Mouse (Mus musculus) liver, postnatal 0 days (tissue): Measurements from ENCODE around the gene Fam129c.

ENCODE experiments used
- CTCF ChIP-seq: sonication (generic); IDR thresholded peaks from 2 replicates; pipeline ENCODE4 v1.5.1; 2016; ENCODE audit warnings: antibody characterized with exemption, low read depth
- EP300 ChIP-seq: IDR thresholded peaks from 2 replicates; pipeline ENCODE4 v1.6.1; 2016; ENCODE audit warnings: antibody characterized with exemption, low read depth, mild to moderate bottlenecking

DNA sequence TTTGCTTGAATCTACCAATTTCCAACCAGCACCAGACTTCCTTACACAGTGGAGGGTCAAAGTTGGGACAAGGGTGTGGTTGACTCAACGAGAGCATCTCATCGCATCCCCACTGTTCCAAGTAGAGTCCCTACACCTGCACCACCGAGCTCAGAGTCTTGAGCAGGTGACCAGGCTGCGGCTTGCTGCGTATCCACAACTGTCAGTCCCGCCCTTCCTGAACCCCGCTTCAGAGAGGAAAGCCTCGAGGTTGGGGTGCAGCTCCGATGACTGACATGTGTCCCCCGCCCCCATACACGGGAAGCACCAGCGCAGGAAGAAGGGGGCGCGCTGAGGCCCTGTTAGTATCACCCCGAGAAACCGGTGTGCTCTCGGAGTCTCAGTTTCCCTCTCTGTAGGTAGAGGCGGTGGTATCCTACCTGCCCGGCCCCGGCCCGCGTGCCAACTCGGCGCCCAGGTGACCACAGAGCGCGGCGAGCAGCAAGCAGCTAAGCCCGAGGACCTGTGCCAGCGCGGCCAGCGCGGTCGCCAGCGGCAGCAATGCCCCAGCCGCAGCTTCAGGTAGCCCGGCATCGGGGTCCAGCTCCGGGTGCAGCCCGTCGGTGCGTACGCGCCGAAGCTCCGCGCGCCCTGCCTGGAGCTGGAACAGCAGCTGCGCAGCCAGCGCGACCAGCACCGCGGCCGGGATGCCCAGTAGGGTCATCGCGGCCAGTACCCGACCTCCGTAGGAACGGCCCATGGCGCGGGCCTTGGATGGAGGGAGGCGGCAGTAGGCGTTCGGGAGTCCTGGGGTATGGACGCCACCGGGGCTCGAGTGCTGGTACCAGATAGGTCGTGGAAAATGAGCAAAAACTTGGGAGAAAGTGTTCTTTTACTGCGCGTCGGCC, 39.1 kb upstream of the Fam129c start, which contains the start of gene Tmem221:
- TF ChIP-seq CTCF (peak; percentile 33; the same call in 1 of the 2 replicates), EP300 (no peak)
